Mouse (Mus musculus) lung, embryonic 15.5 days (tissue): ENCODE measurements around the gene Rev3l. TPM values are rescaled to one million over a fixed set of nuclear protein-coding genes. Genes with fewer than 3 reads are reported as not detected.
"Not testable (repeated sequence)": the region's sequence is repeated elsewhere in the genome, so short reads cannot be mapped to it uniquely, and the experiment has no call there.

ENCODE experiments used
- ATAC-seq: fragments of 200-750 bp; cut with Nextera tagmentation; 2 replicates; pipeline ENCODE4 v1.8.0; 2017; ENCODE audit warnings: moderate number of reproducible peaks, borderline replicate concordance; ENCODE audit not compliant: low FRiP score, low TSS enrichment; ENCODE audit errors: extremely low read depth
- H3K27ac ChIP-seq: fragments of 300-500 bp; sonication (generic); 2 replicates; pipeline ENCODE4 v1.5.1; 2015; ENCODE audit warnings: moderate library complexity, mild to moderate bottlenecking, inconsistent platforms
- H3K27me3 ChIP-seq: fragments of 300-500 bp; sonication (generic); 2 replicates; pipeline ENCODE4 v1.6.1; 2015; ENCODE audit warnings: inconsistent platforms
- H3K36me3 ChIP-seq: fragments of 300-500 bp; sonication (generic); 2 replicates; pipeline ENCODE4 v1.6.1; 2015; ENCODE audit warnings: inconsistent platforms
- H3K4me1 ChIP-seq: fragments of 300-500 bp; sonication (generic); 2 replicates; pipeline ENCODE4 v1.6.1; 2015; ENCODE audit warnings: inconsistent platforms
- H3K4me2 ChIP-seq: fragments of 300-500 bp; sonication (generic); 2 replicates; pipeline ENCODE4 v1.6.1; 2015; ENCODE audit warnings: inconsistent platforms, mild to moderate bottlenecking, moderate library complexity
- H3K4me3 ChIP-seq: fragments of 300-500 bp; sonication (generic); 2 replicates; pipeline ENCODE4 v1.5.1; 2015; ENCODE audit warnings: mild to moderate bottlenecking, inconsistent platforms
- H3K9ac ChIP-seq: fragments of 300-500 bp; sonication (generic); 2 replicates; pipeline ENCODE4 v1.6.1; 2015; ENCODE audit warnings: inconsistent platforms
- H3K9me3 ChIP-seq: fragments of 300-500 bp; sonication (generic); 2 replicates; pipeline ENCODE4 v1.6.1; 2016; ENCODE audit warnings: inconsistent platforms
- WGBS: fragments of 180-500 bp; shearing (Covaris S2); methylation state at CpG from one replicate; pipeline ENCODE4 v1.1.7; 2015; 5-methylcytosine and 5-hydroxymethylcytosine counted together
- polyA plus RNA-seq: library from polyadenylated mRNA; unstranded; fragments of >200 nt; fragmentation: Nextera tagmentation; extraction: Ambion mirVana; gene quantifications from 2 replicates; pipeline ENCODE4 v1.2.1, GENCODE M21; 2015

The Rev3l gene
- polyA plus RNA-seq, 1 experiment from 2014 or later: 18.1 TPM

DNA sequence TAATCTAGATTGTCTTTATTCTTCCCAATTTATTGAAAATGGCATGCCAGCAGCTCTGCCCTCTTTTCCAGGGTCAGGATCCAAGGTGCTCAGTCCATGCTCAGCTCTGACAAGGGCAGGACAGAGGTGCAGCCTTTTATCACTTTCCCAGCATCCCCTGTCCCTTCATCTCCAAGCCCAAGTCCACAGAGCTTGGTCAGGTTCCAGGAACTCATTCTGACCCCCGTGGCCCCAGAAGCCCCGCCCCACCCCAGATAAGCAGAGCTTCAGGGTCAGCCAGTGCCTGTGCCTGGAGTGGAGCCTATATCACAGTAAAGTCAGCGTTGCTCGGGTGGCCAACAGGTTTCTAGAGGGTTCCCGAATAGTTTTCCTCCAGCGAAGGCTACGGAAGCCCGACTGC, 192.6 kb downstream of the Rev3l start:
- not testable (repeated sequence) for H3K4me2 ChIP-seq, H3K9me3 ChIP-seq, H3K27ac ChIP-seq, ATAC-seq, H3K4me3 ChIP-seq, H3K36me3 ChIP-seq, H3K27me3 ChIP-seq, H3K4me1 ChIP-seq, H3K9ac ChIP-seq
- WGBS: 58% methylated on average over 8 of the region's 8 CpGs

Other genes starting within 250 kb of the Rev3l start
- 30.1 and 33.5 TPM in 2 replicates for gene Traf3ip2, start 119.2 kb upstream of the Rev3l start, polyA plus RNA-seq
- gene Mfsd4b4, start 167.1 kb downstream of the Rev3l start, polyA plus RNA-seq: 4.9 and 5.6 TPM in 2 replicates
- not detected in 2 replicates for gene Mfsd4b2, start 194.8 kb downstream of the Rev3l start, polyA plus RNA-seq
- 0.20 and 0.55 TPM in 2 replicates for gene Mfsd4b3, start 228.0 kb downstream of the Rev3l start, polyA plus RNA-seq